Mouse (Mus musculus): ENCODE measurements around the gene Hist2h2be.

GRCm38 (mm10) chr3:96180727-96181477 lies 40.0 kb upstream of the Hist2h2be start, which contains the start of gene Sv2a:
- TF ChIP-seq CTCF (IDR thresholded peaks at IDR 0.05; ENCODE audit: low read depth, low read length) (no peak), POLR2AphosphoS5 (IDR thresholded peaks at IDR 0.05; ENCODE audit: insufficient replicate concordance, low read depth, low read length) (no peak), GATA1 (IDR thresholded peaks at IDR 0.05; ENCODE audit: borderline replicate concordance, low read length) (no peak), TAL1 (conservative IDR thresholded peaks at IDR 0.05; ENCODE audit: low read depth, low read length) (no peak), GATA2 (IDR thresholded peaks at IDR 0.05; ENCODE audit: borderline replicate concordance, low read depth, low read length) (no peak)

Measured in G1E (cell line).